Mouse (Mus musculus): ENCODE data around the gene Polr3e.
"Not testable (repeated sequence)": the region's sequence is repeated elsewhere in the genome, so short reads cannot be mapped to it uniquely, and the experiment has no call there.

Gene Polr3e

GRCm38 (mm10) chr7:120910172-120910571, 7.4 kb upstream of the Polr3e start:
- in situ Hi-C loops (cut with MboI; ENCODE audit: low sequenced_read_pairs) = not testable (repeated sequence)

GRCm38 (mm10) chr7:120911268-120911667, 6.3 kb upstream of the Polr3e start:
- in situ Hi-C loops (cut with MboI; ENCODE audit: low sequenced_read_pairs) = not testable (repeated sequence)

- in situ Hi-C loops (cut with MboI; ENCODE audit: low sequenced_read_pairs) = no loop called here
These were observed 4.2 kb upstream of the Polr3e start for GRCm38 (mm10) chr7:120913332-120913731.

DNA sequence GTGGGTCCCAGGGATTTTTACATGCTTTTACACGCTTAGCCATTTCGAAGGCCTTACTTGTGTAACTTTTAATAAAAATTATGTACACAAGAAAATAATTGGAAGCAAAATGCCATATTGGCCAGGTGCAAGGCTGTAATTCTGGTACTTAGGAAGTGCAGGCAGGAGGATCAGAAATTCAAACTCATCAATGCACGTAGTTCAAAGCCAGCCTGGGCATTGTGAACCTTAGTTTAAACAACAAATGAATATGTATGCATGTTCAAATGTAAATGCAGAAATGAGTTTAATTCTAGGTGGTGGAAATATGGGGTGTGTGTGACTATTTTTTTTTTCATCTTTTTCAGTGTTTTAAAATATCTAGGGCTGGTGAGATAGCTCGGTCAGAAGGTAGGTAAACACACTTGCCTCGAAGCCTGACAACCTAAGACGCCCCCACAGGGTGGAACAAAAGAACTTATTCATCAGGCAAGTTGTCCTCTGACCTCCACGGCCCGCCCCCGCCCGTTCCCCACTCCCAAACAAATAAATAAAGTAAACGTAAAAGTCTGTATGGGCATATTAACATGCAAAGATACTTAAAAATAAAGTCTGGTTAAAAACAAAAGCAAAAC, 1.2 kb upstream of the Polr3e start:
- in situ Hi-C loops (cut with MboI; ENCODE audit: low sequenced_read_pairs) = no loop called here

GRCm38 (mm10) chr7:120917279-120917591, 309 bp upstream of the Polr3e start:
- in situ Hi-C loops (cut with MboI; ENCODE audit: low sequenced_read_pairs) = no loop called here

DNA sequence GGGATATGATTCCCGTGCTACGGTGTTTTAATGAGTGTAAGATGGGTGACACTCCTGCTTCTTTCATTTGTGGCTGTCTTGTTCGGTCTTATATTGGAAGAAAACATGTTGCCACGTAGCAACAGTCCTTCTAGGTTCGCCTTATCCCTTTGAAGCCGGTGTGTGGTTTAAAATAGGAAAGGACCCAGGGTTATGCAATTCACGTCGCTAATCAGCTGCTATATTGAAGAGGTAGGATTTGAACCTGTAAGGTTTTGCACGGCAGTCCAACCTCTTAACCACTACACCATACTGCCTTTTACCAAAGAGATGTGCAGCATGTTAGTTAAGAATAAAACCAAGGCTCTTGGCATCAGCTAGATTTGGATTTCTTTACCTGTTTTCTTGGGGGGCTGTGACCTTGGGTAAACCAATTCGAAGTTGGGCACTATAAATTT, 1.0 kb downstream of the Polr3e start:
- in situ Hi-C loops (cut with MboI; ENCODE audit: low sequenced_read_pairs) = no loop called here

GRCm38 (mm10) chr7:120933110-120933509, 15.6 kb downstream of the Polr3e start:
- in situ Hi-C loops (cut with MboI; ENCODE audit: low sequenced_read_pairs) = loop anchor here (10.0 kb wide), 1 partner anchor 132 kb away; no protein-coding TSS in a partner anchor

GRCm38 (mm10) chr7:120933680-120934195, 16.2 kb downstream of the Polr3e start:
- in situ Hi-C loops (cut with MboI; ENCODE audit: low sequenced_read_pairs) = loop anchor here (10.0 kb wide), 1 partner anchor 131 kb away; no protein-coding TSS in a partner anchor

- in situ Hi-C loops (cut with MboI; ENCODE audit: low sequenced_read_pairs) = loop anchor here (10.0 kb wide), 1 partner anchor 130 kb away; no protein-coding TSS in a partner anchor
These were observed 17.2 kb downstream of the Polr3e start for GRCm38 (mm10) chr7:120934716-120935115.

GRCm38 (mm10) chr7:120936522-120936921, 19.0 kb downstream of the Polr3e start:
- in situ Hi-C loops (cut with MboI; ENCODE audit: low sequenced_read_pairs) = loop anchor here (10.0 kb wide), 1 partner anchor 128 kb away; no protein-coding TSS in a partner anchor

GRCm38 (mm10) chr7:120938206-120938605, 20.7 kb downstream of the Polr3e start:
- in situ Hi-C loops (cut with MboI; ENCODE audit: low sequenced_read_pairs) = loop anchor here (10.0 kb wide), 1 partner anchor 127 kb away; no protein-coding TSS in a partner anchor

DNA sequence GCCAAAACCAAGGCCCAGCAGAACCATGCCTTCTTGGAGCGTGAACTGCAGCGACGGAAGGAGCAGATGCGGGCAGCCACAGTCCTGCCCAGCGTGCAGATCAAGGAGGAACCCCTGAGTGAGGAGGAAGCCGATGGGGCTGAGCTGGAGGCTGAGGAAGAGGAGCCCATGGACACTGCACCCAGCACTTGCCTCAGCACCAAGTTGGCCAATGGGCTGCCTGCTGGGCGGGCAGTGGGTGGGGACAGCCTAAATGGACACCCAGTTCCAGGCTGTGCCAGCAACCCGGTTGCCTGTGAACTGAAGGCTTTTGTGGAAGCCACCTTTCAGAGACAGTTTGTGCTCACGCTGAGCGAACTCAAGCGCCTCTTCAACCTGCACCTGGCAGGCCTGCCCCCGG, 22.8 kb downstream of the Polr3e start:
- in situ Hi-C loops (cut with MboI; ENCODE audit: low sequenced_read_pairs) = no loop called here

- in situ Hi-C loops (cut with MboI; ENCODE audit: low sequenced_read_pairs) = no loop called here
These were observed 23.7 kb downstream of the Polr3e start for GRCm38 (mm10) chr7:120941214-120941613.

DNA sequence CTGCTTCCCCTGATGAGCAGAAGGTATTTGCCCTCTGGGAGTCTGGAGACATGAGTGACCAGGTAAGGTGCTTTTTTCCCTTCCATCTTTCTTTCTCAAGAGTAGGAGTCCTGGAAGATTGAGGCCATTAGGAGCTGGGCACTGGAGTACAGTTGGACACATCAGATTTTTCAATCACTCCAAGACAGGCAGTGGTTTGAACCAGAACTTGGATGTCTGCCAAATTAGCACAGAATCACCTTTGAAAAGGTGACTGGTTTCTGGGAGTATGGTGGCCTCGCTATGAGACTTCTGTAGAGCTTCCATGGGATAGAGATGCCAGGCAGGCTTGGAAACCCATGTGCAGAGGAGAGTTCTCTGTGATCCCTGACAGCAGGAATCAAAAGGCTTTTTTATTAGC, 25.0 kb downstream of the Polr3e start:
- in situ Hi-C loops (cut with MboI; ENCODE audit: low sequenced_read_pairs) = no loop called here

GRCm38 (mm10) chr7:120943936-120944509, 26.5 kb downstream of the Polr3e start:
- in situ Hi-C loops (cut with MboI; ENCODE audit: low sequenced_read_pairs) = no loop called here

- in situ Hi-C loops (cut with MboI; ENCODE audit: low sequenced_read_pairs) = not testable (repeated sequence)
These were observed 36.0 kb downstream of the Polr3e start for GRCm38 (mm10) chr7:120953591-120953990.

DNA sequence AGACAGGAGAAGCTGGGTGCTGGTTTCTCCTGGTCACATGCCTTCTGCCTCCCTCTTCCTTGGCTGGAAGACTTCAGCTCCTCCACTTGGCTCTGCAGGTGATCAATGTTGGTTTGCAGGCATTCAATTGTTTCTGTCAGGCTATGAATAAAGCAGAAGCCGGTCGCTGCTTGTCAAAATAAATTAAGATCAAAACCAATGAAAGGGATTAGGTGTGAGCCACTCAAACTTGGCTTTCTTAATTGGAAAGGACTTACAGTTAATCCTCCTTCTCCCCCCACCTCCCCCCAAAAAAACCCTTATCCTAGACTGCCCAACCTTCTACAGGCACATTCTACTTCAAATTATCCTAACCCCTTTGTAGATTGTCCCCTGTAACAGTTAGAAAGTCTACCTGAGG, 42.6 kb downstream of the Polr3e start:
- in situ Hi-C loops (cut with MboI; ENCODE audit: low sequenced_read_pairs) = no loop called here

- in situ Hi-C loops (cut with MboI; ENCODE audit: low sequenced_read_pairs) = no loop called here
These were observed 43.1 kb downstream of the Polr3e start for GRCm38 (mm10) chr7:120960601-120961000.

DNA sequence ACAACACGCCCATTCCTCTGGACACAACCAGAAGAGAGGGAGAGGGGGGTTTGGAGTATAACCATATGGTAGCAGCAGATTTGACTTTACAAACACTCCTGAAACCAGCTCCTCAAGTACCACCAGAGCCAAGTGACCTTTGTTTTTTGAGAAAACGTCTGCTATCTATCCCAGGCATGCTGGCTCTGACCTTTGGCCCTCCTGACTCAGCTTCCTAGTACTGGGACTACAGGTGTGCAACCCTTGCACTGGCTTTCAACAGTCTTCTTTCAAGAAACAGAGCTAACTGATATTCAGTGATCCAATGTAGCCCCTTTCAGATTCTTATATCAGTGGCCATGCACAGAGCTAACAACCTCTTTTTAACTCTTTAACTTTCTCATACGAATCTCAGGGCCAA, 44.3 kb downstream of the Polr3e start:
- in situ Hi-C loops (cut with MboI; ENCODE audit: low sequenced_read_pairs) = no loop called here

DNA sequence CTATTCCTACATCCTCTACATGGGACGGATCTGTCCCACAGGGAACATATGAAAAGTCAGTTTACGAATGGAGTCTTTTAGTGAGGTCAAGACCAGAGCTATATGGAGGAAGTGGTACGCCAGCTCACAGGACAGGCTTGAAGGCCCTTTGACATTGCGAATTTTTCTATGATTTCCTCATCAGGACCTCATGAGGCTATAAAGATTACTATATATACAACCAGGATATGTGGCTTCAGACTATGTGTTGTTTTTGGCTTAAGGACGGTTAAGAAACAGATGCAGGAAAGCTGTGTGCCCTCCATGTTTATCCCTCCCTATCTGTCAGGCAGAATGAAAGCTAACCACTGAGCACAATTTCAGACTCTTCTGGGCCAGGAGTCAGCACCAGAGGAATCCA, 45.6 kb downstream of the Polr3e start:
- in situ Hi-C loops (cut with MboI; ENCODE audit: low sequenced_read_pairs) = no loop called here

DNA sequence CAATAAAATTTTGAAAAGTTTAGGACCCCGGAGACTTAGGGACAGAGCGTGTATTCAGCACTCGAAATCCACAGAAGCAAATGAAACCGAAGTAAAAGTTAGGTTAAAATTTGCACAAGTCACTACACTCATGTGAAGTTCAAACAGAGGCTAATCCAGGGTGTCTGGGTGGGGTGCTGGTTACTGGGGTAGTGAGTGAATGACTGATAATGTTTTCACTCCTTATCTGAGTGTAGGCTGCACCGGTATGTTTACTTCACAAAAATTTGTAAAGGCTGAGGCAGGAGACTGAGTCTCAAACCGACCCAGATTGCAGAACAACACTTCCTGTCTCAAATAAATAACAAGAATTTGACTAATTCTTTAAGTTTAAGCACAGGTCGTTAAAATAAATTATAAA, 51.7 kb downstream of the Polr3e start:
- in situ Hi-C loops (cut with MboI; ENCODE audit: low sequenced_read_pairs) = no loop called here

DNA sequence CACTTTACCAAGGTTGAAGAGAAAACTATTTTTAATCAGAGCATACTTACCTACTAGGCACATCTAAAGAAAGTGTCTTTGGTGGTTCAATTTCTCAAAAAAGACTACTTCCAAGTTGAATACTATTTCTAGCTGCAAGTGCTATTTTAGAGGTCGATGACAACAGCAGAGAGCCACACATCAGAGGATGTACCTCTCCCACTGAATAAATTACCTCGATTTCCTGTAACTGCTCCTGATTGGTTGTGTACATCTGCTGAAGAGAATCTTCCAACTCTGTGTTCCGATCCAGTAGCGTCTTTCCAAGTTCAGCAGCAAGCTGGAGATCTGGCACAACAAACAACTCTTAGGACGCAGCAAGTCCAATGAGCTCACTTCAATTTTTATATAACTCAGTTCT, 52.6 kb downstream of the Polr3e start:
- in situ Hi-C loops (cut with MboI; ENCODE audit: low sequenced_read_pairs) = no loop called here

Data from CH12F3 (cell line).